8 mouse cellular contexts compared by ENCODE assay signal in the genomic region with DNA sequence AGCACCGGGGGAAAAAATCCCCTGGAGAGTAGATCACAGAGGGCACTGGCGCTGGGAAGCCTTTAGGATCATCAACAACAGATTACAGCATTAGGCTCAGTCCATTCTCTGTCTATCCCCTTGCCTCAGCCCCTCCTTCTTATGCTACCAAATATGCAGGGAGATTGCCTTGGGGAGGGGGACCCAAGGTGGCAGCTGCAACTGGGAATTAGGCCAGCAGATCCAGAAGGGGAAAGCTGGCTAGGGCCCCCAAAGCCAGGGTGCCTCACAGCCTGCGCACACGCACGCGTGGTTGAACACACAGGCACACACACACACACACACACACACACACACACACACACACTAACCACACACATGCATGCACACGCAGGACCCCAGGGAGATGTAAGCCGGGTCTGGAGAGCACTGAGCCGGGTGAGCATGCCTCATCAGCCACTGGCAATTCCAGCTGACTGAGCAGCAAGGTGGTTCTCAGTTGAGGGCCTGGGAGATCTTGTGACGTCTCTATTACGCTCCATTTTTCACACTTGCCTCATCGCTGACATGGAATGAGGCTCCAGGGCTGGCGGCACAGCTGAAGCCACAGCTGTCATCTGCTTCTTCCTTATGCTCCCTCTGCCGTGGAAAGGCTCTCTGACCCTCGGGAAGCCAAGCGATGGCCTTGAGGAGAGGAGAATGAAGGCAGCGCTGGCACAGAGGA. TPM values are rescaled to one million over a fixed set of nuclear protein-coding genes. Genes with fewer than 3 reads are reported as not detected.
DNase-seq lines count a peak whose midpoint lies in the region; ATAC-seq and TF ChIP-seq lines count a peak whose summit lies in the region.

No protein-coding gene starts in this region.

- TF ChIP-seq CTCF in lung, adult 2 months (IDR thresholded peaks at IDR 0.05; ENCODE audit: insufficient read depth, low read length), result no peak
- TF ChIP-seq CTCF in heart, postnatal 0 days (IDR thresholded peaks at IDR 0.05; ENCODE audit: low read depth), result no peak

- no peak overlapping the region; the same call in 1 of the 2 replicates for H3K4me3 ChIP-seq in lung, embryonic 16.5 days (ENCODE audit: low read length)
- H3K4me3 ChIP-seq in lung, adult 2 months (replicated peaks; ENCODE audit: extremely low read depth, low read depth, low read length), result no peak overlapping the region
- H3K4me3 ChIP-seq in heart, postnatal 0 days (ENCODE audit: low read depth, low read length), result peak overlapping the region; percentile 29
- peak overlapping the region; percentile 28; the same call in 1 of the 2 replicates for H3K4me3 ChIP-seq in midbrain, embryonic 10.5 days

- no peak for ATAC-seq in cerebellum, adult (ENCODE audit: insufficient number of reproducible peaks, low FRiP score, low TSS enrichment)
- ATAC-seq in lung, embryonic 16.5 days (ENCODE audit: low read depth), result peak; percentile 34
- peak; percentile 12; the same call in 1 of the 2 replicates for ATAC-seq in heart, postnatal 0 days (ENCODE audit: insufficient read depth, low read depth)

- H3K36me3 ChIP-seq in lung, embryonic 16.5 days (ENCODE audit: control insufficient read depth, insufficient read depth, low read length), result no peaks in the 10 kb centered on the region
- no peaks in the 10 kb centered on the region for H3K36me3 ChIP-seq in heart, postnatal 0 days (replicated peaks; ENCODE audit: control insufficient read depth, insufficient read depth, low read length)
- no peaks in the 10 kb centered on the region for H3K36me3 ChIP-seq in midbrain, embryonic 10.5 days

- TF ChIP-seq EP300 in heart, postnatal 0 days (IDR thresholded peaks at IDR 0.05; ENCODE audit: low read depth), result no peak

- no peak for TF ChIP-seq POLR2A in lung, adult 2 months (IDR thresholded peaks at IDR 0.05; ENCODE audit: borderline replicate concordance, extremely low read depth, low read depth, low read length)

- no peaks in the 10 kb centered on the region for H3K9me3 ChIP-seq in lung, embryonic 16.5 days (ENCODE audit: control insufficient read depth, low read length)
- no peaks in the 10 kb centered on the region for H3K9me3 ChIP-seq in heart, postnatal 0 days (replicated peaks; ENCODE audit: control insufficient read depth, low read length)
- 0 out of 2 replicates have a peak, but pooled peaks cover 4% of the 10 kb centered on the region for H3K9me3 ChIP-seq in midbrain, embryonic 10.5 days (replicated peaks)

- DNase-seq in cerebellum, adult 11-12 months, result peak; percentile 59
- no peak for DNase-seq in lung, adult 2 months
- no peak for DNase-seq in heart, postnatal 0 days (ENCODE audit: low spot score)
- peak; percentile 31 for DNase-seq in midbrain, embryonic 10.5 days (ENCODE audit: low spot score)
- no peak for DNase-seq in adrenal gland, adult (ENCODE audit: inconsistent age in 2 of 2, low spot score in 1 of 2)
- DNase-seq in urinary bladder, postnatal 36 days (ENCODE audit: low spot score in 2 of 2), result no peak

- 30% methylated on average over 17 of the region's 17 CpGs for WGBS in lung, embryonic 16.5 days
- 39% methylated on average over 17 of the region's 17 CpGs for WGBS in lung, adult 2 months
- 35% methylated on average over 17 of the region's 17 CpGs for WGBS in heart, postnatal 0 days
- WGBS in midbrain, embryonic 10.5 days, result 46% methylated on average over 17 of the region's 17 CpGs

- H3K27ac ChIP-seq in lung, embryonic 16.5 days (ENCODE audit: low read length), result peak overlapping the region; percentile 18; the same call in 1 of the 2 replicates
- peak overlapping the region; percentile 32; the same call in 1 of the 2 replicates for H3K27ac ChIP-seq in heart, postnatal 0 days (ENCODE audit: low read depth)
- H3K27ac ChIP-seq in midbrain, embryonic 10.5 days (replicated peaks), result no peak overlapping the region

- peak overlapping the region; percentile 31; the same call in 1 of the 2 replicates for H3K9ac ChIP-seq in lung, embryonic 16.5 days (ENCODE audit: low read length)
- H3K9ac ChIP-seq in heart, postnatal 0 days (replicated peaks; ENCODE audit: low read depth, low read length), result no peak overlapping the region

- peak overlapping the region; percentile 46 for H3K4me2 ChIP-seq in lung, embryonic 16.5 days (ENCODE audit: low read depth, low read length)
- H3K4me2 ChIP-seq in heart, postnatal 0 days (ENCODE audit: low read depth, low read length), result peak overlapping the region; percentile 50

- H3K27me3 ChIP-seq in lung, embryonic 16.5 days (ENCODE audit: control insufficient read depth, insufficient read depth, low read depth, low read length), result peaks cover 16% of the 10 kb centered on the region
- H3K27me3 ChIP-seq in heart, postnatal 0 days (ENCODE audit: control insufficient read depth, insufficient read depth, low read length), result peaks cover 20% of the 10 kb centered on the region
- H3K27me3 ChIP-seq in midbrain, embryonic 10.5 days (ENCODE audit: low read depth, poor library complexity, severe bottlenecking), result peaks cover 85% of the 10 kb centered on the region

- peaks cover 13% of the 10 kb centered on the region for H3K4me1 ChIP-seq in lung, embryonic 16.5 days (replicated peaks; ENCODE audit: control insufficient read depth, insufficient read depth, low read length)
- 0 out of 2 replicates have a peak, but pooled peaks cover 4% of the 10 kb centered on the region for H3K4me1 ChIP-seq in lung, adult 2 months (ENCODE audit: control insufficient read depth, insufficient read depth, low read length)
- peaks cover 15% of the 10 kb centered on the region for H3K4me1 ChIP-seq in heart, postnatal 0 days (ENCODE audit: control insufficient read depth, insufficient read depth)
- peaks cover 47% of the 10 kb centered on the region for H3K4me1 ChIP-seq in midbrain, embryonic 10.5 days

RNA-seq across cellular contexts. Expression of a gene that starts 7.7 kb away (rescaled TPM):
- polyA plus RNA-seq in lung, embryonic 16.5 days (2015; fragmentation: Nextera tagmentation; extraction: Ambion mirVana), result 1.3 and 1.6 TPM in 2 replicates
- polyA plus RNA-seq in lung, adult 2 months (2012; rRNA removed), result 3.2 and 6.9 TPM in 2 replicates
- 0.39 and 4.1 TPM in 2 replicates for total RNA-seq in heart, postnatal 0 days (2014; rRNA removed; ENCODE audit: low replicate concordance)
- polyA plus RNA-seq in heart, postnatal 0 days (2015; fragmentation: Nextera tagmentation; extraction: Ambion mirVana), result 0.78 and 0.96 TPM in 2 replicates
- polyA plus RNA-seq in midbrain, embryonic 10.5 days (2016; fragmentation: Nextera tagmentation; extraction: Ambion mirVana), result 1.2 and 1.3 TPM in 2 replicates

RNA-seq across cellular contexts. Expression of a gene that starts 28.5 kb away (rescaled TPM):
- 58.9 and 62.1 TPM in 2 replicates for polyA plus RNA-seq in lung, embryonic 16.5 days (2015; fragmentation: Nextera tagmentation; extraction: Ambion mirVana)
- 44.1 and 53.8 TPM in 2 replicates for polyA plus RNA-seq in lung, adult 2 months (2012; rRNA removed)
- 68.4 and 74.8 TPM in 2 replicates for total RNA-seq in heart, postnatal 0 days (2014; rRNA removed; ENCODE audit: low replicate concordance)
- 20.4 and 21.1 TPM in 2 replicates for polyA plus RNA-seq in heart, postnatal 0 days (2015; fragmentation: Nextera tagmentation; extraction: Ambion mirVana)
- polyA plus RNA-seq in midbrain, embryonic 10.5 days (2016; fragmentation: Nextera tagmentation; extraction: Ambion mirVana), result 56.5 and 69.5 TPM in 2 replicates

RNA-seq across cellular contexts. Expression of a gene that starts 49.1 kb away (rescaled TPM):
- polyA plus RNA-seq in lung, embryonic 16.5 days (2015; fragmentation: Nextera tagmentation; extraction: Ambion mirVana), result 97.6 and 109 TPM in 2 replicates
- polyA plus RNA-seq in lung, adult 2 months (2012; rRNA removed), result 51.5 and 55.4 TPM in 2 replicates
- 41.1 and 71.6 TPM in 2 replicates for total RNA-seq in heart, postnatal 0 days (2014; rRNA removed; ENCODE audit: low replicate concordance)
- 57.9 and 65.9 TPM in 2 replicates for polyA plus RNA-seq in heart, postnatal 0 days (2015; fragmentation: Nextera tagmentation; extraction: Ambion mirVana)
- polyA plus RNA-seq in midbrain, embryonic 10.5 days (2016; fragmentation: Nextera tagmentation; extraction: Ambion mirVana), result 104 and 113 TPM in 2 replicates

RNA-seq across cellular contexts. Expression of a gene that starts 51.7 kb away (rescaled TPM):
- polyA plus RNA-seq in lung, embryonic 16.5 days (2015; fragmentation: Nextera tagmentation; extraction: Ambion mirVana), result 34.3 and 35.2 TPM in 2 replicates
- 50.0 and 52.8 TPM in 2 replicates for polyA plus RNA-seq in lung, adult 2 months (2012; rRNA removed)
- total RNA-seq in heart, postnatal 0 days (2014; rRNA removed; ENCODE audit: low replicate concordance), result 17.0 and 25.9 TPM in 2 replicates
- 10.6 and 11.7 TPM in 2 replicates for polyA plus RNA-seq in heart, postnatal 0 days (2015; fragmentation: Nextera tagmentation; extraction: Ambion mirVana)
- polyA plus RNA-seq in midbrain, embryonic 10.5 days (2016; fragmentation: Nextera tagmentation; extraction: Ambion mirVana), result 66.7 and 68.7 TPM in 2 replicates

Comparison
In these comparisons a context has a peak if more than half of its experiments do, and no peak if none do; other contexts are left out.
1. DNase-seq: peak in cerebellum, adult 11-12 months (single experiment) and midbrain, embryonic 10.5 days (single experiment); none in lung, adult 2 months (single experiment), heart, postnatal 0 days (single experiment), adrenal gland, adult (0 of 2) and urinary bladder, postnatal 36 days (0 of 2).
2. H3K4me3 ChIP-seq: peak in heart, postnatal 0 days (single experiment) and midbrain, embryonic 10.5 days (single experiment); none in lung, embryonic 16.5 days (single experiment) and lung, adult 2 months (single experiment).